Mouse (Mus musculus) midbrain, embryonic 11.5 days (tissue): Measurements from ENCODE around the gene Galnt10. TPM values are rescaled to one million over a fixed set of nuclear protein-coding genes. Genes with fewer than 3 reads are reported as not detected.
A peak's percentile ranks its signal among the peaks of the same experiment; 100 is the strongest.

Experiments used
- ATAC-seq: fragments of 200-750 bp; cut with Nextera tagmentation; 2 replicates; pipeline ENCODE4 v1.8.0; 2017; ENCODE audit warnings: moderate TSS enrichment, moderate library complexity; ENCODE audit not compliant: low FRiP score
- DNase-seq: peaks from one replicate; pipeline ENCODE4 v3.0.0; 2015; ENCODE audit warnings: low spot score; ENCODE audit errors: missing footprints
- H3K27ac ChIP-seq: fragments of 300-500 bp; sonication (generic); 2 replicates; pipeline ENCODE4 v1.5.1; 2014; ENCODE audit warnings: low read depth, low read length
- H3K27me3 ChIP-seq: fragments of 300-500 bp; sonication (generic); 2 replicates; pipeline ENCODE4 v1.6.1; 2014; ENCODE audit warnings: mild to moderate bottlenecking, low read length, moderate library complexity, mixed read lengths; ENCODE audit not compliant: control insufficient read depth, insufficient read depth
- H3K36me3 ChIP-seq: fragments of 300-500 bp; sonication (generic); 2 replicates; pipeline ENCODE4 v1.6.1; 2014; ENCODE audit warnings: mild to moderate bottlenecking, low read length, moderate library complexity, mixed read lengths; ENCODE audit not compliant: control insufficient read depth, insufficient read depth
- H3K4me1 ChIP-seq: fragments of 300-500 bp; sonication (generic); 2 replicates; pipeline ENCODE4 v1.6.1; 2014; ENCODE audit warnings: low read length; ENCODE audit not compliant: control insufficient read depth, insufficient read depth
- H3K4me2 ChIP-seq: fragments of 300-500 bp; sonication (generic); 2 replicates; pipeline ENCODE4 v1.6.1; 2014; ENCODE audit warnings: mild to moderate bottlenecking, moderate library complexity
- H3K4me3 ChIP-seq: fragments of 300-500 bp; sonication (generic); 2 replicates; pipeline ENCODE4 v1.5.1; 2014; ENCODE audit warnings: low read depth, low read length
- H3K9ac ChIP-seq: fragments of 300-500 bp; sonication (generic); 2 replicates; pipeline ENCODE4 v1.6.1; 2014; ENCODE audit warnings: low read length
- H3K9me3 ChIP-seq: fragments of 300-500 bp; sonication (generic); 2 replicates; pipeline ENCODE4 v1.6.1; 2016; ENCODE audit warnings: low read length; ENCODE audit not compliant: control insufficient read depth
- WGBS: fragments of 180-500 bp; shearing (Covaris S2); extraction: QIAGEN DNeasy Blood & Tissue Kit; methylation state at CpG from one replicate; pipeline ENCODE4 v1.1.7; 2014; 5-methylcytosine and 5-hydroxymethylcytosine counted together
- polyA plus RNA-seq: library from polyadenylated mRNA; unstranded; fragments of >200 nt; fragmentation: Nextera tagmentation; extraction: Ambion mirVana; gene quantifications from 2 replicates; pipeline ENCODE4 v1.2.1, GENCODE M21; 2014

The Galnt10 gene
- polyA plus RNA-seq, 1 experiment from 2014 or later: 13.9 TPM

GRCm38 (mm10) chr11:57672995-57673394 is 27.8 kb downstream of the Galnt10 start:
- no peaks in the 10 kb centered on the region for H3K36me3 ChIP-seq
- H3K27ac ChIP-seq: no peak overlapping the region

GRCm38 (mm10) chr11:57673977-57674687 is 28.9 kb downstream of the Galnt10 start:
- H3K9ac ChIP-seq: no peak overlapping the region
- H3K27me3 ChIP-seq: no peaks in the 10 kb centered on the region
- peaks cover 11% of the 10 kb centered on the region for H3K4me1 ChIP-seq
- no peak overlapping the region for H3K4me3 ChIP-seq
- DNase-seq (no peak), ATAC-seq (no peak)
- no peaks in the 10 kb centered on the region for H3K9me3 ChIP-seq
- no peak overlapping the region for H3K4me2 ChIP-seq
- no peak overlapping the region; the same call in 1 of the 2 replicates for H3K27ac ChIP-seq
- H3K36me3 ChIP-seq: no peaks in the 10 kb centered on the region
- WGBS: 76% methylated on average over 12 of the region's 12 CpGs

More at GRCm38 (mm10) chr11:57672995-57673394, 27.8 kb downstream of the Galnt10 start:
- WGBS: 89% methylated on average over 9 of the region's 9 CpGs
- Histone ChIP-seq H3K4me3 (no peak overlapping the region), H3K27me3 (no peaks in the 10 kb centered on the region), H3K4me2 (no peak overlapping the region), H3K9ac (no peak overlapping the region), H3K4me1 (peaks cover 11% of the 10 kb centered on the region), H3K9me3 (no peaks in the 10 kb centered on the region)
- no peak for DNase-seq
- ATAC-seq: no peak

- Histone ChIP-seq H3K4me2 (no peak overlapping the region), H3K9ac (no peak overlapping the region), H3K27me3 (no peaks in the 10 kb centered on the region), H3K27ac (no peak overlapping the region), H3K4me3 (no peak overlapping the region), H3K9me3 (no peaks in the 10 kb centered on the region), H3K36me3 (no peaks in the 10 kb centered on the region), H3K4me1 (0 out of 2 replicates have a peak, but pooled peaks cover 7% of the 10 kb centered on the region)
- DNase-seq (no peak), ATAC-seq (no peak)
- WGBS: 80% methylated on average over 3 of the region's 3 CpGs
Measured at GRCm38 (mm10) chr11:57677261-57677660, 32.0 kb downstream of the Galnt10 start.

- H3K27ac ChIP-seq: no peak overlapping the region
- H3K9ac ChIP-seq: no peak overlapping the region
- WGBS: 30% methylated on average over 7 of the region's 7 CpGs
- no peaks in the 10 kb centered on the region for H3K27me3 ChIP-seq
- no peak overlapping the region for H3K4me2 ChIP-seq
- no peak overlapping the region for H3K4me3 ChIP-seq
- no peaks in the 10 kb centered on the region for H3K9me3 ChIP-seq
- peak; percentile 74; the same call in 1 of the 2 replicates for ATAC-seq
- DNase-seq: no peak
- no peaks in the 10 kb centered on the region for H3K36me3 ChIP-seq
- H3K4me1 ChIP-seq: peaks cover 20% of the 10 kb centered on the region
Measured at GRCm38 (mm10) chr11:57682589-57682988, 37.3 kb downstream of the Galnt10 start.

- no peak overlapping the region for H3K27ac ChIP-seq
Measured at GRCm38 (mm10) chr11:57683125-57683524, 37.9 kb downstream of the Galnt10 start.

GRCm38 (mm10) chr11:57683931-57684330 is 38.7 kb downstream of the Galnt10 start:
- ATAC-seq (no peak), DNase-seq (no peak)
- Histone ChIP-seq H3K36me3 (no peaks in the 10 kb centered on the region), H3K27me3 (no peaks in the 10 kb centered on the region), H3K4me1 (peaks cover 21% of the 10 kb centered on the region), H3K4me2 (no peak overlapping the region), H3K4me3 (no peak overlapping the region), H3K9me3 (no peaks in the 10 kb centered on the region), H3K9ac (no peak overlapping the region), H3K27ac (no peak overlapping the region)
- WGBS: 82% methylated on average over 8 of the region's 8 CpGs

More at GRCm38 (mm10) chr11:57683125-57683524, 37.9 kb downstream of the Galnt10 start:
- WGBS: 81% methylated on average over 12 of the region's 12 CpGs
- ATAC-seq (no peak), DNase-seq (no peak)
- peaks cover 20% of the 10 kb centered on the region for H3K4me1 ChIP-seq
- no peaks in the 10 kb centered on the region for H3K9me3 ChIP-seq
- no peak overlapping the region for H3K4me3 ChIP-seq
- no peak overlapping the region for H3K4me2 ChIP-seq
- H3K9ac ChIP-seq: no peak overlapping the region
- no peaks in the 10 kb centered on the region for H3K27me3 ChIP-seq
- H3K36me3 ChIP-seq: no peaks in the 10 kb centered on the region

- Histone ChIP-seq H3K4me3 (no peak overlapping the region), H3K9me3 (no peaks in the 10 kb centered on the region), H3K4me1 (peaks cover 23% of the 10 kb centered on the region)
Measured at GRCm38 (mm10) chr11:57684891-57685290, 39.6 kb downstream of the Galnt10 start.

GRCm38 (mm10) chr11:57685689-57686454 is 40.6 kb downstream of the Galnt10 start:
- H3K36me3 ChIP-seq: no peaks in the 10 kb centered on the region
- peaks cover 23% of the 10 kb centered on the region for H3K4me1 ChIP-seq
- no peak overlapping the region for H3K9ac ChIP-seq
- H3K4me2 ChIP-seq: no peak overlapping the region
- H3K4me3 ChIP-seq: no peak overlapping the region
- ATAC-seq: no peak; the same call in 1 of the 2 replicates
- 37% methylated on average over 10 of the region's 10 CpGs for WGBS
- H3K27me3 ChIP-seq: no peaks in the 10 kb centered on the region
- no peaks in the 10 kb centered on the region for H3K9me3 ChIP-seq
- H3K27ac ChIP-seq: no peak overlapping the region
- DNase-seq: peak; percentile 88

More at GRCm38 (mm10) chr11:57684891-57685290, 39.6 kb downstream of the Galnt10 start:
- DNase-seq: no peak
- H3K36me3 ChIP-seq: no peaks in the 10 kb centered on the region
- H3K27ac ChIP-seq: no peak overlapping the region
- no peaks in the 10 kb centered on the region for H3K27me3 ChIP-seq
- no peak for ATAC-seq
- no peak overlapping the region for H3K9ac ChIP-seq
- H3K4me2 ChIP-seq: no peak overlapping the region
- 34% methylated on average over 5 of the region's 5 CpGs for WGBS

GRCm38 (mm10) chr11:57686797-57687196 is 41.6 kb downstream of the Galnt10 start:
- H3K36me3 ChIP-seq: no peaks in the 10 kb centered on the region
- 84% methylated on average over 12 of the region's 12 CpGs for WGBS
- no peaks in the 10 kb centered on the region for H3K27me3 ChIP-seq
- H3K9ac ChIP-seq: no peak overlapping the region
- no peak overlapping the region for H3K27ac ChIP-seq
- no peak overlapping the region for H3K4me3 ChIP-seq
- no peak overlapping the region for H3K4me2 ChIP-seq
- ATAC-seq (no peak), DNase-seq (no peak)
- H3K4me1 ChIP-seq: peaks cover 20% of the 10 kb centered on the region
- H3K9me3 ChIP-seq: no peaks in the 10 kb centered on the region
